Mouse (Mus musculus): ENCODE measurements around the gene Blvra. TPM values are rescaled to one million over a fixed set of nuclear protein-coding genes. Genes with fewer than 3 reads are reported as not detected.
"Not testable (repeated sequence)": the region's sequence is repeated elsewhere in the genome, so short reads cannot be mapped to it uniquely, and the experiment has no call there.

The Blvra gene
- polyA plus RNA-seq, 1 experiment: 17.3 TPM

GRCm38 (mm10) chr2:127108986-127109385 lies 38.5 kb downstream of the Blvra start:
- no peak overlapping the region for H3ac ChIP-seq (ENCODE audit: control insufficient read depth, insufficient read length)
- peaks cover 17% of the 10 kb centered on the region for H3K36me3 ChIP-seq (ENCODE audit: control insufficient read depth, insufficient read depth)
- H3K27me3 ChIP-seq (ENCODE audit: control insufficient read depth, insufficient read depth, insufficient read length): no peaks in the 10 kb centered on the region
- H3K79me2 ChIP-seq (ENCODE audit: control insufficient read depth, insufficient read depth): no peaks in the 10 kb centered on the region
- H3K4me3 ChIP-seq: no peak overlapping the region
- TF ChIP-seq SRF (IDR thresholded peaks at IDR 0.05; ENCODE audit: control insufficient read depth, insufficient read length, low read depth): no peak
- TF ChIP-seq POLR2AphosphoS2 (IDR thresholded peaks at IDR 0.05; ENCODE audit: insufficient read length, low read depth): no peak
- TF ChIP-seq TCF3 (IDR thresholded peaks at IDR 0.05; ENCODE audit: insufficient read length, low read depth): no peak
- no peak for TF ChIP-seq MYOG (IDR thresholded peaks at IDR 0.05; ENCODE audit: control insufficient read depth in 1 of 3, insufficient read depth in 1 of 3, insufficient read length in 2 of 3, low read depth in 2 of 3)
- TF ChIP-seq CEBPB (IDR thresholded peaks at IDR 0.05; ENCODE audit: insufficient read depth, poor library complexity, severe bottlenecking): no peak
- no peak overlapping the region for H3K4me2 ChIP-seq (ENCODE audit: low read depth)

- H3K4me3 ChIP-seq: no peak overlapping the region
Observed at GRCm38 (mm10) chr2:127121591-127122235, 51.2 kb downstream of the Blvra start.

GRCm38 (mm10) chr2:127128926-127129325 lies 58.5 kb downstream of the Blvra start:
- Histone ChIP-seq H3K4me2 (ENCODE audit: low read depth) (no peak overlapping the region), H3K4me3 (no peak overlapping the region), H3ac (ENCODE audit: control insufficient read depth, insufficient read length) (no peak overlapping the region), H3K27me3 (ENCODE audit: control insufficient read depth, insufficient read depth, insufficient read length) (no peaks in the 10 kb centered on the region), H3K79me2 (ENCODE audit: control insufficient read depth, insufficient read depth) (peaks cover 51% of the 10 kb centered on the region), H3K36me3 (ENCODE audit: control insufficient read depth, insufficient read depth) (peaks cover 15% of the 10 kb centered on the region)
- TF ChIP-seq POLR2A (IDR thresholded peaks at IDR 0.05; ENCODE audit: insufficient read length, low read depth) (no peak), TCF3 (IDR thresholded peaks at IDR 0.05; ENCODE audit: insufficient read length, low read depth) (no peak)

More at GRCm38 (mm10) chr2:127121591-127122235, 51.2 kb downstream of the Blvra start:
- Histone ChIP-seq H3K36me3 (ENCODE audit: control insufficient read depth, insufficient read depth) (peaks cover 41% of the 10 kb centered on the region), H3K27me3 (ENCODE audit: control insufficient read depth, insufficient read depth, insufficient read length) (no peaks in the 10 kb centered on the region), H3K4me2 (ENCODE audit: low read depth) (no peak overlapping the region), H3K79me2 (ENCODE audit: control insufficient read depth, insufficient read depth) (no peaks in the 10 kb centered on the region), H3ac (ENCODE audit: control insufficient read depth, insufficient read length) (no peak overlapping the region)
- no peak for TF ChIP-seq TCF12 (IDR thresholded peaks at IDR 0.05; ENCODE audit: insufficient read depth, poor library complexity, severe bottlenecking)

GRCm38 (mm10) chr2:127131353-127131752 lies 60.9 kb downstream of the Blvra start:
- H3K36me3 ChIP-seq (ENCODE audit: control insufficient read depth, insufficient read depth): no peaks in the 10 kb centered on the region
- no peak overlapping the region for H3K4me3 ChIP-seq
- peaks cover 51% of the 10 kb centered on the region for H3K79me2 ChIP-seq (ENCODE audit: control insufficient read depth, insufficient read depth)
- no peak overlapping the region for H3ac ChIP-seq (ENCODE audit: control insufficient read depth, insufficient read length)
- peak overlapping the region; percentile 84 for H3K4me2 ChIP-seq (ENCODE audit: low read depth)
- H3K27me3 ChIP-seq (ENCODE audit: control insufficient read depth, insufficient read depth, insufficient read length): no peaks in the 10 kb centered on the region
- TF ChIP-seq SRF (IDR thresholded peaks at IDR 0.05; ENCODE audit: control insufficient read depth, insufficient read length, low read depth): no peak
- TF ChIP-seq POLR2AphosphoS2 (IDR thresholded peaks at IDR 0.05; ENCODE audit: insufficient read length, low read depth): no peak
- TF ChIP-seq MYOD1 (IDR thresholded peaks at IDR 0.05; ENCODE audit: control insufficient read depth in 1 of 3, insufficient read length in 2 of 3, low read depth in 2 of 3): no peak
- no peak for TF ChIP-seq TCF3 (IDR thresholded peaks at IDR 0.05; ENCODE audit: insufficient read length, low read depth)
- TF ChIP-seq E2F4 (IDR thresholded peaks at IDR 0.05; ENCODE audit: insufficient read depth): no peak
- no peak for TF ChIP-seq USF1 (IDR thresholded peaks at IDR 0.05; ENCODE audit: low read depth)
- no peak for TF ChIP-seq MYOG (IDR thresholded peaks at IDR 0.05; ENCODE audit: control insufficient read depth in 1 of 3, insufficient read depth in 1 of 3, insufficient read length in 2 of 3, low read depth in 2 of 3)
- TF ChIP-seq REST (IDR thresholded peaks at IDR 0.05; ENCODE audit: insufficient read depth, insufficient read length): no peak
- TF ChIP-seq MAX (IDR thresholded peaks at IDR 0.05; ENCODE audit: low read depth): no peak
- no peak for TF ChIP-seq TCF12 (IDR thresholded peaks at IDR 0.05; ENCODE audit: insufficient read depth, poor library complexity, severe bottlenecking)
- TF ChIP-seq CEBPB (IDR thresholded peaks at IDR 0.05; ENCODE audit: insufficient read depth, poor library complexity, severe bottlenecking): no peak
- TF ChIP-seq POLR2A (IDR thresholded peaks at IDR 0.05; ENCODE audit: insufficient read length, low read depth): no peak

GRCm38 (mm10) chr2:127133621-127134461 lies 63.4 kb downstream of the Blvra start, which contains the start of gene Ncaph:
Gene Ncaph (minus strand): TSS chr2:127133954.
- no peak for TF ChIP-seq SRF (IDR thresholded peaks at IDR 0.05; ENCODE audit: control insufficient read depth, insufficient read length, low read depth)
- TF ChIP-seq MYOG (IDR thresholded peaks at IDR 0.05; ENCODE audit: control insufficient read depth in 1 of 3, insufficient read depth in 1 of 3, insufficient read length in 2 of 3, low read depth in 2 of 3): no peak
- no peak for TF ChIP-seq REST (IDR thresholded peaks at IDR 0.05; ENCODE audit: insufficient read depth, insufficient read length)
- TF ChIP-seq POLR2A (IDR thresholded peaks at IDR 0.05; ENCODE audit: insufficient read length, low read depth): peak; percentile 74
- TF ChIP-seq E2F4 (IDR thresholded peaks at IDR 0.05; ENCODE audit: insufficient read depth): peak; percentile 93
- TF ChIP-seq USF1 (IDR thresholded peaks at IDR 0.05; ENCODE audit: low read depth): no peak
- no peak for TF ChIP-seq MYOD1 (IDR thresholded peaks at IDR 0.05; ENCODE audit: control insufficient read depth in 1 of 3, insufficient read length in 2 of 3, low read depth in 2 of 3)
- no peak for TF ChIP-seq MAX (IDR thresholded peaks at IDR 0.05; ENCODE audit: low read depth)
- peak; percentile 65 for TF ChIP-seq POLR2AphosphoS2 (IDR thresholded peaks at IDR 0.05; ENCODE audit: insufficient read length, low read depth)
- no peak for TF ChIP-seq TCF3 (IDR thresholded peaks at IDR 0.05; ENCODE audit: insufficient read length, low read depth)
- TF ChIP-seq TCF12 (IDR thresholded peaks at IDR 0.05; ENCODE audit: insufficient read depth, poor library complexity, severe bottlenecking): no peak
- no peak for TF ChIP-seq CEBPB (IDR thresholded peaks at IDR 0.05; ENCODE audit: insufficient read depth, poor library complexity, severe bottlenecking)
- Histone ChIP-seq H3K36me3 (ENCODE audit: control insufficient read depth, insufficient read depth) (no peaks in the 10 kb centered on the region), H3ac (ENCODE audit: control insufficient read depth, insufficient read length) (peak within 1 kb of the TSS; percentile 19), H3K27me3 (ENCODE audit: control insufficient read depth, insufficient read depth, insufficient read length) (no peaks in the 10 kb centered on the region), H3K4me3 (peak within 1 kb of the TSS; percentile 69), H3K79me2 (ENCODE audit: control insufficient read depth, insufficient read depth) (peaks cover 47% of the 10 kb centered on the region), H3K4me2 (ENCODE audit: low read depth) (peak within 1 kb of the TSS; percentile 84)

GRCm38 (mm10) chr2:127135255-127135654 lies 64.8 kb downstream of the Blvra start:
- not testable (repeated sequence) for H3K27me3 ChIP-seq (ENCODE audit: control insufficient read depth, insufficient read depth, insufficient read length); H3K4me2 ChIP-seq (ENCODE audit: low read depth); H3K4me3 ChIP-seq; H3ac ChIP-seq (ENCODE audit: control insufficient read depth, insufficient read length); H3K36me3 ChIP-seq (ENCODE audit: control insufficient read depth, insufficient read depth)
- H3K79me2 ChIP-seq (ENCODE audit: control insufficient read depth, insufficient read depth): peaks cover 33% of the 10 kb centered on the region

All from myocyte (in vitro differentiated cells).